Mouse (Mus musculus) E14TG2a.4 (cell line): Measurements from ENCODE around the gene Il16.

Experiments used
- CTCF ChIP-seq: conservative IDR thresholded peaks from 2 replicates; pipeline ENCODE4 v1.5.1; 2014; ENCODE audit warnings: low read length
- POU5F1 ChIP-seq: IDR thresholded peaks from 2 replicates; pipeline ENCODE4 v1.6.1; 2014; ENCODE audit warnings: low read length, borderline replicate concordance

DNA sequence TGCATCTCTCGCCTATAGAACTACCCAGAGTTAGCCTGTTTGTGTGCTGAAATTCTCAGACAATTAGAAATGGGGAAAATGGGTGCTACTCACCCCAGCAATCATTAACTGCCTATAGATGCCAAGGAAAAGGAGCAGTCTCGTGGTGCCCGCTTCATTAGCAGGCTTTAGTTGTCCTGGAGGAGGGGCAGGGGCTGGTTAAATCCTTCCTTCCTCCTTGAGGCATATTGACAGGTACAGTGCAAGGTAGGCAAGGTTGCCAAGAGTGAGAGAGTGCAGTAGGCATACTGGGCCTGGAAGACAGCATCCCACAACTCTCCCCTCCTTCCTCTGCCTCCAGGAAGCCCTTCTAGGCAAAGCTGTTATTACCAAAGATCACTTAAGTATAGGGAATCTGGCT lies 151.5 kb downstream of the Il16 start:
- no peak for TF ChIP-seq CTCF
- no peak for TF ChIP-seq POU5F1
